Mouse (Mus musculus): ENCODE data around the gene Ncoa1. TPM values are rescaled to one million over a fixed set of nuclear protein-coding genes. Genes with fewer than 3 reads are reported as not detected.

The Ncoa1 gene
- polyA plus RNA-seq, 1 experiment from 2014 or later: 7.9 TPM

DNA sequence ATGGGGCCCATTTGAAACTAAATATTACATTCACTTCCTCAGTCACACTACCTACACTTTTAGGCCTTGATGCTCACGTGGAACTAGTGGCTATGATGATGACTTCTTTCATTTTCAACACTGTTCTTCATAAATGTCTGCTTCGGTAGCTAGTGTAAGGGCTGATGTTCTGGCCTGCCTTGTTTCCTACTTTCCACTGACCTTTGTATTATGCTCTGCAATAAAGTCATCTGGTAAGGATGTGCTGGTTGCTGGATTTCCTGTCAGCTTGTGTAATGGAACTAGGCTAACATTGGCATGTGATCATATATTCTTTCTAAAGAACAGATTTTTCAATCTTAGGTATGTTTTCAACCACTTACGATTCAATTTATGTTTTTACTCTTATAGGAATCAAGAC, 177.7 kb downstream of the Ncoa1 start:
- Histone ChIP-seq H3K4me2 (ENCODE audit: low read depth, severe bottlenecking) (no peak overlapping the region), H3K27me3 (ENCODE audit: control insufficient read depth, insufficient read depth, low read length) (no peaks in the 10 kb centered on the region), H3K4me1 (ENCODE audit: control insufficient read depth, insufficient read depth, low read length) (no peaks in the 10 kb centered on the region), H3K4me3 (ENCODE audit: low read depth, low read length) (no peak overlapping the region), H3K9me3 (ENCODE audit: control insufficient read depth, low read length) (no peaks in the 10 kb centered on the region), H3K27ac (replicated peaks; ENCODE audit: low read depth, low read length) (no peak overlapping the region), H3K9ac (ENCODE audit: low read length) (no peak overlapping the region), H3K36me3 (ENCODE audit: control insufficient read depth, insufficient read depth, low read length) (no peaks in the 10 kb centered on the region)
- no peak for ATAC-seq (ENCODE audit: insufficient number of reproducible peaks, low FRiP score, low TSS enrichment, low read depth)
- DNase-seq (ENCODE audit: low spot score): no peak
- 79% methylated on average over 3 of the region's 3 CpGs for WGBS

DNA sequence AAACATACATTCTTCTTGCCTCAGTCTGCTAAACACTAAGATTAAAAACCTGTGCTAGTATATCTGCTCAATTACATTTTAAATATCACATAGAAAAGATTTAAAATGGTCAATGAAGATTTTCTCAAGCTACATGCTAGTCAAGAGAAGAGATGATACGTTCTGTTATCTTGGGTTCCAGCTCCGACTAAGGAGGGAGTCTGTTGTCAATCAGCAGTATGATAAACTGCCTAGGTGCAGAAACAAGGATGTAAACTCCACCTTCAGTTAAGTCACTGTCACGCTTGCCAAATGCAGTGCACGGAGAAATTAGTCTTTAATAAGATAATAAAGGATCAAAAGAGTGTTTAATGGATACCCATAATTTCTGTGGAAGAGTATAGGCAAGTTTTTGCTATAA, 178.4 kb downstream of the Ncoa1 start:
- no peak for ATAC-seq (ENCODE audit: insufficient number of reproducible peaks, low FRiP score, low TSS enrichment, low read depth)
- whole genome bisulfite sequencing: 87% methylated on average over 4 of the region's 4 CpGs
- no peak for DNase-seq (ENCODE audit: low spot score)
- Histone ChIP-seq H3K9me3 (ENCODE audit: control insufficient read depth, low read length) (no peaks in the 10 kb centered on the region), H3K9ac (ENCODE audit: low read length) (no peak overlapping the region), H3K4me1 (ENCODE audit: control insufficient read depth, insufficient read depth, low read length) (no peaks in the 10 kb centered on the region), H3K27ac (replicated peaks; ENCODE audit: low read depth, low read length) (no peak overlapping the region), H3K36me3 (ENCODE audit: control insufficient read depth, insufficient read depth, low read length) (no peaks in the 10 kb centered on the region), H3K4me3 (ENCODE audit: low read depth, low read length) (no peak overlapping the region), H3K27me3 (ENCODE audit: control insufficient read depth, insufficient read depth, low read length) (no peaks in the 10 kb centered on the region), H3K4me2 (ENCODE audit: low read depth, severe bottlenecking) (no peak overlapping the region)

DNA sequence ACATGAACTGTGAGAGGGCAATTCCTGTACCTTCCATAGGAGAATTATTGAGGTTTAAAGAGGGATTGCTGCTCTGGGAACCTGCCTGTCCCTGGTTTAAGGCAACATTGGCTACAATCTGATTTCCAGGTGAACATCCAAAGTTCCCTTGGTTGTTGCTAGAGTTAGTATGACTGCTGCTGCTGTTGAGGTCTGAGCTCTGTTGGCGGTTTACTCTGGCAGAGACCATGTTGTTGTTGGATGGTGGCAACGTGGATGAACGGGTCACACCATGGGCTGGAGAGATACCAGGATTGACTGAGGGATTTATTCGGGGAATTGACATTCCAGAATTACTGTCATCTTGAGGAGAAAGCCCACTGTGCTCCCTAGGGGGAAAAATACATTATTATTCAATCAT, 181.1 kb downstream of the Ncoa1 start:
- Histone ChIP-seq H3K27me3 (ENCODE audit: control insufficient read depth, insufficient read depth, low read length) (no peaks in the 10 kb centered on the region), H3K4me1 (ENCODE audit: control insufficient read depth, insufficient read depth, low read length) (no peaks in the 10 kb centered on the region), H3K4me2 (ENCODE audit: low read depth, severe bottlenecking) (no peak overlapping the region), H3K36me3 (ENCODE audit: control insufficient read depth, insufficient read depth, low read length) (no peaks in the 10 kb centered on the region), H3K27ac (replicated peaks; ENCODE audit: low read depth, low read length) (no peak overlapping the region), H3K4me3 (ENCODE audit: low read depth, low read length) (no peak overlapping the region), H3K9me3 (ENCODE audit: control insufficient read depth, low read length) (no peaks in the 10 kb centered on the region), H3K9ac (ENCODE audit: low read length) (no peak overlapping the region)
- DNase-seq (ENCODE audit: low spot score) (no peak), ATAC-seq (ENCODE audit: insufficient number of reproducible peaks, low FRiP score, low TSS enrichment, low read depth) (no peak)
- WGBS: 85% methylated on average over 4 of the region's 4 CpGs

GRCm38 (mm10) chr12:4295281-4295680, 181.7 kb downstream of the Ncoa1 start:
- no peaks in the 10 kb centered on the region for H3K27me3 ChIP-seq (ENCODE audit: control insufficient read depth, insufficient read depth, low read length)
- no peak overlapping the region for H3K4me3 ChIP-seq (ENCODE audit: low read depth, low read length)
- no peak overlapping the region for H3K4me2 ChIP-seq (ENCODE audit: low read depth, severe bottlenecking)
- WGBS: 87% methylated on average over 8 of the region's 8 CpGs
- H3K9ac ChIP-seq (ENCODE audit: low read length): no peak overlapping the region
- DNase-seq (ENCODE audit: low spot score) (no peak), ATAC-seq (ENCODE audit: insufficient number of reproducible peaks, low FRiP score, low TSS enrichment, low read depth) (no peak)
- no peak overlapping the region for H3K27ac ChIP-seq (replicated peaks; ENCODE audit: low read depth, low read length)
- H3K4me1 ChIP-seq (ENCODE audit: control insufficient read depth, insufficient read depth, low read length): no peaks in the 10 kb centered on the region
- no peaks in the 10 kb centered on the region for H3K36me3 ChIP-seq (ENCODE audit: control insufficient read depth, insufficient read depth, low read length)
- H3K9me3 ChIP-seq (ENCODE audit: control insufficient read depth, low read length): no peaks in the 10 kb centered on the region

DNA sequence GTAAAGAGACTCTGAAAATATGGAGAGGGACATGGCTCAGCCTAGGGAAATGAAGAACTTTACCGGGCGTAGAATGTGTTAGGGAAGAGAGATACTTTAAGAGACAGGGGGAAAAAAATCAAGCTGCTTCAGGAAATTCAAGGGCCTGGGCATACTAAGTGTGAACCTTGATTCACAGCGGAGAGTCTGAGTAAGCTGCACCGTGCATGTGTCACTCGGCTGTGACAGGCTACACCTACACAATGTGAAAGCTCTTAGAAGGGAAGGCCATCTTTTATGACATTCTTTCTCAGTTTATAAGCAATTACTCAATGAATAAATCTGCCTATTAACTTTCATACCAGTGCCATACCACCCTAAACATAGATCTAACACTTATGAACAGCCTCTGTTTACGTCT, 183.2 kb downstream of the Ncoa1 start:
- no peaks in the 10 kb centered on the region for H3K36me3 ChIP-seq (ENCODE audit: control insufficient read depth, insufficient read depth, low read length)
- H3K9ac ChIP-seq (ENCODE audit: low read length): no peak overlapping the region
- H3K4me3 ChIP-seq (ENCODE audit: low read depth, low read length): no peak overlapping the region
- no peaks in the 10 kb centered on the region for H3K27me3 ChIP-seq (ENCODE audit: control insufficient read depth, insufficient read depth, low read length)
- DNase-seq (ENCODE audit: low spot score) (no peak), ATAC-seq (ENCODE audit: insufficient number of reproducible peaks, low FRiP score, low TSS enrichment, low read depth) (no peak)
- no peak overlapping the region for H3K4me2 ChIP-seq (ENCODE audit: low read depth, severe bottlenecking)
- no peaks in the 10 kb centered on the region for H3K4me1 ChIP-seq (ENCODE audit: control insufficient read depth, insufficient read depth, low read length)
- H3K27ac ChIP-seq (replicated peaks; ENCODE audit: low read depth, low read length): no peak overlapping the region
- no peaks in the 10 kb centered on the region for H3K9me3 ChIP-seq (ENCODE audit: control insufficient read depth, low read length)
- WGBS: 90% methylated on average over 6 of the region's 6 CpGs

GRCm38 (mm10) chr12:4285186-4285585, 191.8 kb downstream of the Ncoa1 start:
- ATAC-seq (ENCODE audit: insufficient number of reproducible peaks, low FRiP score, low TSS enrichment, low read depth) (0 out of 2 replicates have a peak, but pooled peaks have one; percentile 39), DNase-seq (ENCODE audit: low spot score) (no peak)
- no peak overlapping the region for H3K9ac ChIP-seq (ENCODE audit: low read length)
- no peaks in the 10 kb centered on the region for H3K27me3 ChIP-seq (ENCODE audit: control insufficient read depth, insufficient read depth, low read length)
- no peak overlapping the region for H3K4me3 ChIP-seq (ENCODE audit: low read depth, low read length)
- no peak overlapping the region for H3K4me2 ChIP-seq (ENCODE audit: low read depth, severe bottlenecking)
- no peaks in the 10 kb centered on the region for H3K4me1 ChIP-seq (ENCODE audit: control insufficient read depth, insufficient read depth, low read length)
- no peaks in the 10 kb centered on the region for H3K36me3 ChIP-seq (ENCODE audit: control insufficient read depth, insufficient read depth, low read length)
- 40% methylated on average over 3 of the region's 3 CpGs for WGBS
- no peak overlapping the region for H3K27ac ChIP-seq (replicated peaks; ENCODE audit: low read depth, low read length)
- no peaks in the 10 kb centered on the region for H3K9me3 ChIP-seq (ENCODE audit: control insufficient read depth, low read length)

- ATAC-seq (ENCODE audit: insufficient number of reproducible peaks, low FRiP score, low TSS enrichment, low read depth): no peak
- no peak for DNase-seq (ENCODE audit: low spot score)
- Histone ChIP-seq H3K9ac (ENCODE audit: low read length) (no peak overlapping the region), H3K27ac (replicated peaks; ENCODE audit: low read depth, low read length) (no peak overlapping the region), H3K27me3 (ENCODE audit: control insufficient read depth, insufficient read depth, low read length) (no peaks in the 10 kb centered on the region), H3K4me2 (ENCODE audit: low read depth, severe bottlenecking) (no peak overlapping the region), H3K4me1 (ENCODE audit: control insufficient read depth, insufficient read depth, low read length) (no peaks in the 10 kb centered on the region), H3K36me3 (ENCODE audit: control insufficient read depth, insufficient read depth, low read length) (no peaks in the 10 kb centered on the region), H3K9me3 (ENCODE audit: control insufficient read depth, low read length) (no peaks in the 10 kb centered on the region), H3K4me3 (ENCODE audit: low read depth, low read length) (no peak overlapping the region)
- WGBS: 88% methylated on average over 3 of the region's 3 CpGs
Observed at GRCm38 (mm10) chr12:4279878-4280277, 197.1 kb downstream of the Ncoa1 start.

DNA sequence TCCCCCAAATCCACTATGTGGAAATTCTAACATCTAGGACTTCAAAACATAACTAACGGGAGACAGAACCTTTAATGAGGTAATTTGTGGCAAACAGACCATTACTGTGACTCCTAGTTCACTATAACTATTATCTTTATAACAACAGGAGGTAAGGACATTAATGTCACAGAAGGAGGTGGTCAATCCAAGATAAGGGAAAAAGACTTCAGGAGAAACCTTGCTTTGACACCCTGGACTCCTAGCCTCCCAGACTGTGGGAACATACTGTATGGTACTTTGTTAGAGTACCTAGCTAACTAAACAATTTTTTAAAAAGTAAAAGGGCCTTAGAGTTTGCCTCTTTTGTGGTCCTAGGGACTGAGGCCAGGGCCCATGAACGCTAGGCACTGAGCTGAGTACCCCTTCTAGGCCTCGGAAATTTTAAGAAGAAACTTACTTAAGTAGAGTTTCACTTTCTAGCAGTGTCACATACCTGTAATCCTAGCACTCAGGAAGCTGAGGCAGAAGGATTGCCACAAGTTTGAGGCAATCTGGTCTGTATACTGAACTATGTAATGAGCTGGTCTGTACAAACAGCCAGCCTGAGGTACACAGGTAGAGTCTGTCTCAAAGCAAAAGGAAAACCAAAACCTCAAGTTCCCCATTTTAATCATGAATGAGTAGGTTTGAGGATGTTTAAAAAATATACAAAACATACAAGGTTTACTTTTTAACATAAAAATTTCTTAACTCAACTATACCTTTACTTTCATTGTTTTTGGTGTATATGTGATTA, 197.8 kb downstream of the Ncoa1 start:
- no peak overlapping the region for H3K4me3 ChIP-seq (ENCODE audit: low read depth, low read length)
- no peak for DNase-seq (ENCODE audit: low spot score)
- H3K36me3 ChIP-seq (ENCODE audit: control insufficient read depth, insufficient read depth, low read length): no peaks in the 10 kb centered on the region
- no peaks in the 10 kb centered on the region for H3K27me3 ChIP-seq (ENCODE audit: control insufficient read depth, insufficient read depth, low read length)
- no peak overlapping the region for H3K27ac ChIP-seq (replicated peaks; ENCODE audit: low read depth, low read length)
- no peak overlapping the region for H3K4me2 ChIP-seq (ENCODE audit: low read depth, severe bottlenecking)
- H3K9ac ChIP-seq (ENCODE audit: low read length): no peak overlapping the region
- no peak for ATAC-seq (ENCODE audit: insufficient number of reproducible peaks, low FRiP score, low TSS enrichment, low read depth)
- H3K9me3 ChIP-seq (ENCODE audit: control insufficient read depth, low read length): no peaks in the 10 kb centered on the region
- WGBS: 87% methylated on average over 3 of the region's 3 CpGs
- H3K4me1 ChIP-seq (ENCODE audit: control insufficient read depth, insufficient read depth, low read length): no peaks in the 10 kb centered on the region

DNA sequence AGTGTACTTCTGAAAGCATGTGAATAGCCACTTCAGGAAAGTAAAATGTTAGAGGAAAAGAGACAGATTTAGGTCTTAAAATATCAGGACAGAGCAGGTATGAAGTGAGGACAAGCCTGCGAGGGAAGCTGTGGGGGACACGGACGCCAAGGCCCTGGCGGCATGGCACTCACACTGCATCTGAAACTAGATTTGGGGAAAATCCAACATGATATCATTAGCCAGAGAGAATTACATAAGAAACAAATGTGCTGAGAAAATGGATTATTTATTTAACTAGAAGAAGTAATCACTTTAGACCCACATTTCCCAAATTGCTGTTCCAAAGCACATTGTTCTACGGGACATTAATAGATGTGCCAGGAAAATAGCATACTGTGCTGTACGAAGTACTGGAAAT, 205.9 kb downstream of the Ncoa1 start:
- no peak overlapping the region for H3K9ac ChIP-seq (ENCODE audit: low read length)
- H3K27ac ChIP-seq (replicated peaks; ENCODE audit: low read depth, low read length): no peak overlapping the region
- H3K4me2 ChIP-seq (ENCODE audit: low read depth, severe bottlenecking): no peak overlapping the region
- no peaks in the 10 kb centered on the region for H3K9me3 ChIP-seq (ENCODE audit: control insufficient read depth, low read length)
- ATAC-seq (ENCODE audit: insufficient number of reproducible peaks, low FRiP score, low TSS enrichment, low read depth) (no peak), DNase-seq (ENCODE audit: low spot score) (no peak)
- H3K27me3 ChIP-seq (ENCODE audit: control insufficient read depth, insufficient read depth, low read length): no peaks in the 10 kb centered on the region
- no peaks in the 10 kb centered on the region for H3K4me1 ChIP-seq (ENCODE audit: control insufficient read depth, insufficient read depth, low read length)
- 93% methylated on average over 6 of the region's 6 CpGs for WGBS
- H3K4me3 ChIP-seq (ENCODE audit: low read depth, low read length): no peak overlapping the region
- no peaks in the 10 kb centered on the region for H3K36me3 ChIP-seq (ENCODE audit: control insufficient read depth, insufficient read depth, low read length)
